Mouse (Mus musculus) forebrain, embryonic 16.5 days (tissue): ENCODE results near the gene Abcf2. TPM values are rescaled to one million over a fixed set of nuclear protein-coding genes. Genes with fewer than 3 reads are reported as not detected.
A peak's percentile ranks its signal among the peaks of the same experiment; 100 is the strongest.

Experiments used
- ATAC-seq: fragments of 200-750 bp; cut with Nextera tagmentation; 2 replicates; pipeline ENCODE4 v1.8.0; 2017; ENCODE audit warnings: mild to moderate bottlenecking, moderate library complexity
- H3K27ac ChIP-seq: fragments of 300-500 bp; sonication (generic); 2 replicates; pipeline ENCODE4 v1.5.1; 2014; ENCODE audit warnings: low read length, control low read depth
- H3K27me3 ChIP-seq: fragments of 300-500 bp; sonication (generic); replicated peaks from 2 replicates; pipeline ENCODE4 v1.6.1; 2014; ENCODE audit warnings: low read length; ENCODE audit not compliant: control insufficient read depth, insufficient read depth
- H3K36me3 ChIP-seq: fragments of 300-500 bp; sonication (generic); 2 replicates; pipeline ENCODE4 v1.6.1; 2014; ENCODE audit not compliant: control insufficient read depth, insufficient read depth
- H3K4me1 ChIP-seq: fragments of 300-500 bp; sonication (generic); replicated peaks from 2 replicates; pipeline ENCODE4 v1.6.1; 2014; ENCODE audit warnings: low read length; ENCODE audit not compliant: control insufficient read depth, insufficient read depth
- H3K4me2 ChIP-seq: fragments of 300-500 bp; sonication (generic); 2 replicates; pipeline ENCODE4 v1.6.1; 2014; ENCODE audit warnings: mild to moderate bottlenecking, low read length, control low read depth
- H3K4me3 ChIP-seq: fragments of 300-500 bp; sonication (generic); replicated peaks from 2 replicates; pipeline ENCODE4 v1.5.1; 2014; ENCODE audit warnings: mild to moderate bottlenecking, low read length, control low read depth
- H3K9ac ChIP-seq: fragments of 300-500 bp; sonication (generic); replicated peaks from 2 replicates; pipeline ENCODE4 v1.6.1; 2014; ENCODE audit warnings: low read depth, low read length, control low read depth
- H3K9me3 ChIP-seq: fragments of 300-500 bp; sonication (generic); 2 replicates; pipeline ENCODE4 v1.6.1; 2016; ENCODE audit warnings: low read length; ENCODE audit not compliant: control insufficient read depth
- WGBS: fragments of 180-500 bp; shearing (Covaris S2); extraction: QIAGEN DNeasy Blood & Tissue Kit; methylation state at CpG from one replicate; pipeline ENCODE4 v1.1.7; 2014; 5-methylcytosine and 5-hydroxymethylcytosine counted together
- polyA plus RNA-seq: library from polyadenylated mRNA; unstranded; fragments of >200 nt; fragmentation: Nextera tagmentation; extraction: Ambion mirVana; gene quantifications from 2 replicates; pipeline ENCODE4 v1.2.1, GENCODE M21; 2015

The Abcf2 gene
- polyA plus RNA-seq, 1 experiment from 2014 or later: 107 TPM

GRCm38 (mm10) chr5:24615097-24615496 is 37.8 kb upstream of the Abcf2 start:
- Histone ChIP-seq H3K27ac (no peak overlapping the region), H3K4me1 (peaks cover 20% of the 10 kb centered on the region), H3K36me3 (no peaks in the 10 kb centered on the region), H3K4me3 (no peak overlapping the region), H3K9me3 (no peaks in the 10 kb centered on the region), H3K4me2 (no peak overlapping the region), H3K9ac (no peak overlapping the region), H3K27me3 (no peaks in the 10 kb centered on the region)
- ATAC-seq: no peak
- 59% methylated on average over 6 of the region's 6 CpGs for WGBS

GRCm38 (mm10) chr5:24612302-24612649 is 35.0 kb upstream of the Abcf2 start:
- Histone ChIP-seq H3K27ac (peak overlapping the region; percentile 34), H3K27me3 (no peaks in the 10 kb centered on the region), H3K9me3 (no peaks in the 10 kb centered on the region), H3K36me3 (no peaks in the 10 kb centered on the region), H3K4me1 (peaks cover 16% of the 10 kb centered on the region), H3K9ac (no peak overlapping the region), H3K4me2 (no peak overlapping the region), H3K4me3 (no peak overlapping the region)
- no peak; the same call in 1 of the 2 replicates for ATAC-seq
- 53% methylated on average over 5 of the region's 5 CpGs for WGBS

GRCm38 (mm10) chr5:24611366-24612301 is 34.4 kb upstream of the Abcf2 start:
- peak; percentile 88 for ATAC-seq
- Histone ChIP-seq H3K9ac (no peak overlapping the region), H3K4me3 (no peak overlapping the region), H3K27ac (peak overlapping the region; percentile 34), H3K36me3 (no peaks in the 10 kb centered on the region), H3K4me1 (peaks cover 22% of the 10 kb centered on the region), H3K27me3 (no peaks in the 10 kb centered on the region), H3K9me3 (no peaks in the 10 kb centered on the region), H3K4me2 (no peak overlapping the region)
- 18% methylated on average over 7 of the region's 7 CpGs for WGBS

GRCm38 (mm10) chr5:24609388-24609787 is 32.1 kb upstream of the Abcf2 start:
- peaks cover 37% of the 10 kb centered on the region for H3K4me1 ChIP-seq
- H3K4me3 ChIP-seq: no peak overlapping the region
- no peak overlapping the region for H3K27ac ChIP-seq
- no peaks in the 10 kb centered on the region for H3K9me3 ChIP-seq
- H3K4me2 ChIP-seq: no peak overlapping the region
- ATAC-seq: no peak
- no peak overlapping the region for H3K9ac ChIP-seq
- H3K36me3 ChIP-seq: no peaks in the 10 kb centered on the region
- WGBS: 64% methylated on average over 5 of the region's 5 CpGs
- H3K27me3 ChIP-seq: no peaks in the 10 kb centered on the region

- peak overlapping the region; percentile 99 for H3K27ac ChIP-seq
- H3K9ac ChIP-seq: peak overlapping the region; percentile 93
- H3K4me1 ChIP-seq: peaks cover 49% of the 10 kb centered on the region
- H3K27me3 ChIP-seq: no peaks in the 10 kb centered on the region
- no peaks in the 10 kb centered on the region for H3K36me3 ChIP-seq
- ATAC-seq: no peak
- H3K4me3 ChIP-seq: peak overlapping the region; percentile 69
- peak overlapping the region; percentile 85 for H3K4me2 ChIP-seq
- no peaks in the 10 kb centered on the region for H3K9me3 ChIP-seq
- WGBS: 12% methylated on average over 14 of the region's 14 CpGs
These were observed 28.9 kb upstream of the Abcf2 start for GRCm38 (mm10) chr5:24605980-24606665.

GRCm38 (mm10) chr5:24605321-24605979 is 28.2 kb upstream of the Abcf2 start:
- Histone ChIP-seq H3K4me3 (peak overlapping the region; percentile 69), H3K9me3 (no peaks in the 10 kb centered on the region), H3K9ac (peak overlapping the region; percentile 93), H3K36me3 (no peaks in the 10 kb centered on the region), H3K27me3 (no peaks in the 10 kb centered on the region), H3K27ac (peak overlapping the region; percentile 99), H3K4me2 (peak overlapping the region; percentile 85), H3K4me1 (peaks cover 55% of the 10 kb centered on the region)
- no peak for ATAC-seq
- WGBS: 2% methylated on average over 6 of the region's 6 CpGs

GRCm38 (mm10) chr5:24604656-24605100 is 27.4 kb upstream of the Abcf2 start:
- Histone ChIP-seq H3K4me2 (peak overlapping the region; percentile 85), H3K4me1 (peaks cover 60% of the 10 kb centered on the region), H3K27ac (peak overlapping the region; percentile 99), H3K9me3 (no peaks in the 10 kb centered on the region), H3K27me3 (no peaks in the 10 kb centered on the region), H3K9ac (peak overlapping the region; percentile 93), H3K4me3 (peak overlapping the region; percentile 69), H3K36me3 (no peaks in the 10 kb centered on the region)
- WGBS: under 1% methylated on average over 44 of the region's 46 CpGs
- peak; percentile 66 for ATAC-seq

- Histone ChIP-seq H3K4me1 (peaks cover 66% of the 10 kb centered on the region), H3K36me3 (no peaks in the 10 kb centered on the region), H3K27ac (peak overlapping the region; percentile 99), H3K9me3 (no peaks in the 10 kb centered on the region), H3K4me2 (peak overlapping the region; percentile 85), H3K4me3 (peak overlapping the region; percentile 69), H3K9ac (peak overlapping the region; percentile 93), H3K27me3 (no peaks in the 10 kb centered on the region)
- 14% methylated on average over 12 of the region's 12 CpGs for WGBS
- ATAC-seq: peak; percentile 1
These were observed 26.9 kb upstream of the Abcf2 start for GRCm38 (mm10) chr5:24604080-24604655.
